Mouse (Mus musculus): Measurements from ENCODE around the gene Myrfl.

DNA sequence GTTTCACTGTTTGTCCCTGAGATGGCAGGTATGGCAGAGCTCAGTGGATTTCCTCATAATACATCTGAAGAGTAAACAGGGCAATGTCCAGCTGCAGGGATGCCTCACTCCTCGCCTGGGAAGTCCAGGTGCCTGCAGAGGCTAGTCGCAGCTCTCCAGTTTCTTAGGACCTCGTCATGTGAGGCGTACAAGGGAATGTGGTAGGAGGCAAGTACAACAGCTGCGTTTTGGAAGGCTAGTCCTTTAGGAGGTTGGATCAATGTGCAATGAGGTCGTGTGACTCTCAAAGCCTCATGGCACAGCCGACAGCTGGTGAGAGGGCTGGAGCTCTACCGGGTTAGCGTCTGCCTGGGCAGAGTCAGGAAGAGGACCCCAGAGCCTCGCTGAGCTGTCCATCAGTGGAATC is 7.8 kb upstream of the Myrfl start:
- no peak for TF ChIP-seq CTCF (IDR thresholded peaks at IDR 0.05)
- TF ChIP-seq EP300 (IDR thresholded peaks at IDR 0.05): no peak

Data from lung, postnatal 0 days (tissue).